Mouse (Mus musculus): Measurements from ENCODE around the gene Zkscan16.
A peak's percentile ranks its signal among the peaks of the same experiment; 100 is the strongest.

The Zkscan16 gene

DNA sequence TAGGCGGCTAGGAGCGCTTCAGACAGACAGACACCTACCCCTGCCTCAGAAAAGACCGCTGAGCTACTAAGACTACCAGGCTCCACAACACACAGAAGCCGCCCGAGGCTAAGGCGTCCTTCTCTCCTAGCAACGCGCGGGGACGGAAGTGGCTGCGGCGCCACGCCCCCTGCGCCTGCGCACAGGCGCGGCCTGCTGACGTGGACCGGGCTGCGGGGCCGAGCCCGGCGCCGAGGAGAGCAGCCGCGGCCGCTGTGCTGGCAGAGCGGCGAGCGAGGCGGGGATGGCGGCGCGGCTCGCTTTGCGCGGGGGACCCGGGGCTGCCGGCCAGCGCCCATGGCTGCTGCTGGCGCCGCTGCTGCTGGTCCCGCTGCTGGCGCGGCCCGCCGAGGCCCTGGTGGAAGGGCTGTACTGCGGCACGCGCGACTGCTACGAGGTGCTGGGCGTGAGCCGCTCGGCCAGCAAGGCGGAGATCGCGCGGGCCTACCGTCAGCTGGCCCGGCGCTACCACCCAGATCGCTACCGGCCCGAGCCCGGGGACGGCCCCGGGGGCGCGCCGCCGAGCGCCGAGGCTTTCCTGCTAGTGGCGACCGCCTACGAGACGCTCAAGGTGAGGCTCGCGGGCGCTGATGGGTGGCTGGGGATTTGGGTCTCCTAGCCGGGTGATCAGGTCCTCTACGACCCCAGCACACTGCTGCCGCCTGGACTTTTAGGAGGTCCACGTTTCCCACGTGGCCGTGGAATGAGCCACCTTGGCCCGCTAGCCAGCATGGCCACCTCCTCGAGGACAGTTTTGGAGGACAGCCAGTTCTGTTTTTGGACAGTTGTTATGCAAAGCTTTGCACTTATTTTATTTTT lies 59.7 kb downstream of the Zkscan16 start, which contains the start of gene Gm20503:
Gm20503 (plus strand) TSS at position 263 of the 858 bp plus-strand sequence.
- DNase-seq: peak; percentile 94

DNA sequence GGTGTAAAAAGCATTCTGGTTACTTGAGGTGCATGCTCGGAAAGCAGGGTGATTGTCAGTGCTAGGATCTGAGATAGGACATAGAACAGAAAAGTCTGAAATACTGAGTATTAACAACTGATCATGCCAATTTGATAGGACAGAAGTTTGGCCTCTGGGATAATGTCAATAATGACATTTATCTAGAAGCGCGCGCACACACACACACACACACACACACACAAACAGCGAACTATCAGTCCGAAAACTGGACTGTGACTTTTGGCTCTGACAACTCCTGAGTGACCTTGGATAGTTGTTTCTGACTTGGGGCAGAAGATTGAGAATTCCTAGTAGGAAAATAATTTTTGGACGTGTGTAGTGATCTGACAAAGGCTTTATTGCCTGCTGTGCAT lies 60.4 kb downstream of the Zkscan16 start:
- no peak for DNase-seq

DNA sequence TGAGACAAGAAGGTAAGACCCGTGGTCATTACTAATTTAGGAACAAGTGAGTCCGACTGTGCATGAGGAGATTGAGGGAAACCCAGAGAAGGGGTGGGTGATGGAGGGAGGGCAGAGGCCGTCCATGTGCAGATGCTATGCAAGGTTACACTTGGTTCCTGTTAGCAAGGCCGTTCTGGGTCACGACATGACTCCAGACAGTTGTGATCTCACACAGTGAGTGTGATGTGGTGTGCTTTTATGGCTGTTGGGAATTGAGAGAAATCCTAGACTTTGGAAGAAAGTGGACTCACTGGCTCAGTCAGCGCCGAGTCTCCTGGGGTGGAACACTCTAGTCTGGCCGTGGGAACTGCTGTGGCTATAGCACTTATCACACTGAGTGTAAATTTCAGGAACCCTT lies 62.8 kb downstream of the Zkscan16 start:
- no peak for DNase-seq

DNA sequence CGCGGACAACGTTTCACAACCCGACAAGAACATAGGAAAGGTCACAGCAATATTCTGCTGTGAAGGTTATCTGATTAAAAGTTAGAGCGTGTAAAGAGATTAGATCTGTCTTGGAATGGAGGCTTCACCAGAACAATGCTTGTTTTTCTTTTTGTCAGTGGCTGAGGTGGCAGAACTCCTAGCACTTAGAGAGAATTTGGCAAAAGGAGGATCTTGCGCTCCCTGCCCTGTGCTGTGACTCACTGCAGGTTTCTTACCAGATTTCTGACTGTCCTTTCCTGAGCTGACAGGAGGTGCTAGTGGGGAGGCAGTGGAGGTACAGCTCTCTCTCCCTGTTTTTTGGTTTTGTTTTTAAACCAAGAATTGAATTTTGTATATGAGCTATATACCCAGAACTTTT lies 63.6 kb downstream of the Zkscan16 start:
- DNase-seq: no peak
